Mouse (Mus musculus) midbrain, embryonic 12.5 days (tissue): ENCODE measurements around the gene Gm12355. TPM values are rescaled to one million over a fixed set of nuclear protein-coding genes. Genes with fewer than 3 reads are reported as not detected.
A peak's percentile ranks its signal among the peaks of the same experiment; 100 is the strongest.

ENCODE experiments used
- ATAC-seq: fragments of 200-750 bp; cut with Nextera tagmentation; 2 replicates; pipeline ENCODE4 v1.8.0; 2017; ENCODE audit warnings: low read depth, moderate TSS enrichment, moderate library complexity; ENCODE audit not compliant: low FRiP score
- H3K27ac ChIP-seq: fragments of 300-500 bp; sonication (generic); replicated peaks from 2 replicates; pipeline ENCODE4 v1.5.1; 2016; ENCODE audit warnings: mild to moderate bottlenecking
- H3K27me3 ChIP-seq: fragments of 300-500 bp; sonication (generic); 2 replicates; pipeline ENCODE4 v1.6.1; 2016; ENCODE audit warnings: mild to moderate bottlenecking
- H3K36me3 ChIP-seq: fragments of 300-500 bp; sonication (generic); 2 replicates; pipeline ENCODE4 v1.6.1; 2016
- H3K4me1 ChIP-seq: fragments of 300-500 bp; sonication (generic); 2 replicates; pipeline ENCODE4 v1.6.1; 2016
- H3K4me2 ChIP-seq: fragments of 300-500 bp; sonication (generic); replicated peaks from 2 replicates; pipeline ENCODE4 v1.6.1; 2016; ENCODE audit warnings: mild to moderate bottlenecking, moderate library complexity
- H3K4me3 ChIP-seq: fragments of 300-500 bp; sonication (generic); 2 replicates; pipeline ENCODE4 v1.5.1; 2016; ENCODE audit warnings: mild to moderate bottlenecking
- H3K9ac ChIP-seq: fragments of 300-500 bp; sonication (generic); replicated peaks from 2 replicates; pipeline ENCODE4 v1.6.1; 2016; ENCODE audit warnings: mild to moderate bottlenecking, moderate library complexity
- H3K9me3 ChIP-seq: fragments of 300-500 bp; sonication (generic); 2 replicates; pipeline ENCODE4 v1.6.1; 2016; ENCODE audit warnings: mild to moderate bottlenecking
- WGBS: fragments of 180-500 bp; shearing (Covaris S2); methylation state at CpG from one replicate; pipeline ENCODE4 v1.1.7; 2016; 5-methylcytosine and 5-hydroxymethylcytosine counted together
- polyA plus RNA-seq: library from polyadenylated mRNA; unstranded; fragments of >200 nt; fragmentation: Nextera tagmentation; extraction: Ambion mirVana; gene quantifications from 2 replicates; pipeline ENCODE4 v1.2.1, GENCODE M21; 2016

The Gm12355 gene
- polyA plus RNA-seq, 1 experiment from 2014 or later, result 0.68 TPM

DNA sequence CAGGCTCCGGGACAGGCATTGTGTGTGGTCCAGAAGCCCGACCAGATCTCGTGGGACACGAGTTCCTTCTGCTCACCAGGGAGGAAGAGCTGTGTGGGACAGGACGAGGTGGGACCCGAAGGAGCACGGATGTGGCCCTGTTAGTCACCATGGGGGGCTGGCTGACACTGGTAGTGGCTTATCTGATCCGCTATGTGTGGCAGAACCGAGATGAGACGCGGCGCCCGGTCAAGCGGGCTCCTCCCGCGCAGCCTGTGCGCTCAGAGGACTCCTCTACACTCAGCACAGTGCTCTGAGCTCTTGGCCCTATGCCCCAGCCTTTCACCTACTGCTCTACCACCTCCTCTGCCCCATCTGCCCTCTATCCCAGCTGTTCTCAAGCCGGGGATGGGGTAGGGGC is 26.2 kb downstream of the Gm12355 start:
- peaks cover 7% of the 10 kb centered on the region for H3K4me1 ChIP-seq
- H3K36me3 ChIP-seq, result no peaks in the 10 kb centered on the region
- ATAC-seq, result no peak
- H3K4me3 ChIP-seq, result no peak overlapping the region
- no peak overlapping the region for H3K27ac ChIP-seq
- H3K27me3 ChIP-seq, result peaks cover 41% of the 10 kb centered on the region
- no peak overlapping the region for H3K4me2 ChIP-seq
- H3K9me3 ChIP-seq, result no peaks in the 10 kb centered on the region
- WGBS, result 44% methylated on average over 18 of the region's 18 CpGs
- no peak overlapping the region for H3K9ac ChIP-seq

DNA sequence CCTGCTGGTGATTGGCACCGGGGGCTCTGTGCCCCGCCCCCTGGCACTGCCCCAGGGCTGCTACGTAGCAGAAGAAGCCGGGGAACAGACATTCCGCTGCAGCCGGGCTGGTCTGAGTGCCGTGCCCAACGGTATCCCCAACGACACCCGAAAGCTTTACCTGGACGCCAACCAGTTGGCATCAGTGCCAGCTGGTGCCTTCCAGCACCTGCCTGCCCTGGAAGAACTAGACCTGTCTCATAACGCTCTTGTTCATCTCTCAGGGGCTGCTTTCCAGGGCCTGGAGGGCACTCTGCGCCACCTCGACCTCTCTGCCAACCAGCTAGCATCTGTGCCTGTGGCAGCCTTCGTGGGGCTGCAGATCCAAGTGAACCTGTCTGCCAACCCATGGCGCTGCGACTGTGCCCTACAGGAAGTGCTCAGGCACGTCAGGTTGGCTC is 26.6 kb downstream of the Gm12355 start:
- H3K36me3 ChIP-seq, result no peaks in the 10 kb centered on the region
- H3K27ac ChIP-seq, result no peak overlapping the region
- H3K4me1 ChIP-seq, result peaks cover 7% of the 10 kb centered on the region
- peaks cover 41% of the 10 kb centered on the region for H3K27me3 ChIP-seq
- 73% methylated on average over 18 of the region's 18 CpGs for WGBS
- no peaks in the 10 kb centered on the region for H3K9me3 ChIP-seq
- H3K4me3 ChIP-seq, result no peak overlapping the region
- H3K9ac ChIP-seq, result no peak overlapping the region
- ATAC-seq, result no peak
- no peak overlapping the region for H3K4me2 ChIP-seq

DNA sequence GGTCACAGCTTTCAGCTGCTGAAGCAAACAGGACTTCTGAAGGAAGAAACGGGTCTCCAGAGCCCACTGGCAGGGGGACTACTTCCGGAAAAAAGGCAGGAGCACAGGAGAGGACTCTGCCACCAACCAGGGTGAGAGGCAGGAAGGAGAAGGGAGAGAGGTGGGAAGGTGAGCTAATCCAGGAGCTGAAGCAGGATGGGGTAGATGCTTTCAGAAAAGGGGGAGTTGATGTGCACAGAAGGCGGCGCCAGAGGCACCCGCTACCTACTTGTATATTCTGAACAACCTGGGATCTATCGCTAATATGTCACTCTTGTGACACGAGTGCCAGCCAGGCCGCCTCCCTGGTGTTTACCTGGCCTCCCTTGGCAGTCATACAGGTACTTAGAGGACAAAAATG is 27.5 kb downstream of the Gm12355 start, which contains the start of gene Lrrc3c:
Gene Lrrc3c (plus strand): TSS at position 301 of the 400 bp plus-strand sequence.
- no peaks in the 10 kb centered on the region for H3K36me3 ChIP-seq
- WGBS, result 87% methylated on average over 8 of the region's 8 CpGs
- H3K4me3 ChIP-seq, result no peak within 1 kb of the TSS
- H3K27ac ChIP-seq, result no peak within 1 kb of the TSS
- peaks cover 41% of the 10 kb centered on the region for H3K27me3 ChIP-seq
- H3K9me3 ChIP-seq, result no peaks in the 10 kb centered on the region
- H3K9ac ChIP-seq, result no peak within 1 kb of the TSS
- peaks cover 7% of the 10 kb centered on the region for H3K4me1 ChIP-seq
- H3K4me2 ChIP-seq, result no peak within 1 kb of the TSS
- ATAC-seq, result no peak

DNA sequence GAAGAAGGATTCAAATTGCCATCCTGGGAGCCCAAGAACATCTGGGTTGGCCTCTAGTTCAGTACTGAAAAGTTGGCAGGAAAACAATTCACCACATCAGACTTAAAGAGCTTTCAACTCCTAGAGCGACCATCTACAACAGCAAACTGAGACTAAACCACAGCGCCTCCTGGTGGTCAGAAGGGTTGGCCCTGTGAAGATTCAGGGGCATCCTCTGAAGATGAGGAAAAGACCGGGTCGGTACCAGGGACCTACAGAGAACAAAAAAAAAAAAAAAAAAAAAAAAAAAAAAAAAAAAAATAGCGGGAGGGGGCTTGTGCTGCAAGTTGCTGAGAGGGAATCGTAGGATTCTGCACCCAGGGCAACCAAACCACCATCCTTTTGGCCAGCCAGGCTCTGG is 28.1 kb downstream of the Gm12355 start:
- peaks cover 44% of the 10 kb centered on the region for H3K27me3 ChIP-seq
- H3K9me3 ChIP-seq, result no peaks in the 10 kb centered on the region
- no peak overlapping the region for H3K4me2 ChIP-seq
- H3K9ac ChIP-seq, result no peak overlapping the region
- H3K4me1 ChIP-seq, result peaks cover 5% of the 10 kb centered on the region
- ATAC-seq, result no peak
- no peaks in the 10 kb centered on the region for H3K36me3 ChIP-seq
- H3K4me3 ChIP-seq, result no peak overlapping the region
- WGBS, result 42% methylated on average over 5 of the region's 6 CpGs
- no peak overlapping the region for H3K27ac ChIP-seq

DNA sequence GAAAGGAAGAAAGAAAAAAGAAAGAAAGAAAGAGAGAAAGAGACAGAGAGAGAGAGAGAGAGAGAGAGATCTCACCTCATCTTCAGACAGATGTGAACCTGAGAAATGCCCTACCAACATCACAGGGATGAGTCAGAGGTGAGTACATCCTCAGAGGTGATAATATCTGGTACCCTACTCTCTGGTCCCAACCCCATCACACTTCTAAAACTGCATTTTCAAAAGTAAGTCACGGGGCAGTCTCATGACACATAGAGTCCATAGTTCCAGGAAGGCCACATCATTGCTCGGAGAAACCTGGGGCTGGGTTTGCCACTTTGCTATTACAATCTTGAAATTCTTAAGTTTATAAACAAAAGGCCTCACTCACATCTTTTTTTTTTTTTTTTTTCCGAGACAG is 29.5 kb downstream of the Gm12355 start:
- no peak overlapping the region for H3K27ac ChIP-seq
- peaks cover 49% of the 10 kb centered on the region for H3K27me3 ChIP-seq
- 87% methylated on average over 3 of the region's 3 CpGs for whole genome bisulfite sequencing
- no peak overlapping the region for H3K9ac ChIP-seq
- no peak overlapping the region for H3K4me2 ChIP-seq
- no peak for ATAC-seq
- no peaks in the 10 kb centered on the region for H3K9me3 ChIP-seq
- H3K4me1 ChIP-seq, result no peaks in the 10 kb centered on the region
- no peaks in the 10 kb centered on the region for H3K36me3 ChIP-seq
- no peak overlapping the region for H3K4me3 ChIP-seq

DNA sequence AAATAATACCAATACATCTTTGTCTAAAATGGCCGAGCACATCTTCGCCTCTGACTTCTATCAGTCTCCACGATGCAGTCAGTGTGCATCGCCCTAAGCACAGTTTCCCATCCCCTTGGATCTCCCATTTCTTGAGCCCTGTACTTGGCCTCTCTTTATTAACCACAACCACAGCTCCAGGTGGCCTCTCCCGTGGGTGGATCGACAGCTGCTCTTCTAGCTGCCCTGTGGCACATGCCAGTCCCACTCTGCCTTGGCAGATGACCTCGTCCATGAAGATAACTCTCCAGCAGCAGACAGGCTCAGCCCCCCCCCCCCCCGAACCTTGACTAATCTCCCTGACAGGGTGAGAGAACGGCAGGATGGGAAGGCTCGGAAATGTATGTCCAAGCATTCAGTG is 30.0 kb downstream of the Gm12355 start:
- WGBS, result 76% methylated on average over 10 of the region's 10 CpGs
- Histone ChIP-seq H3K4me3 (no peak overlapping the region), H3K27ac (no peak overlapping the region), H3K27me3 (peaks cover 44% of the 10 kb centered on the region), H3K4me2 (no peak overlapping the region), H3K9me3 (no peaks in the 10 kb centered on the region), H3K9ac (no peak overlapping the region), H3K36me3 (no peaks in the 10 kb centered on the region), H3K4me1 (no peaks in the 10 kb centered on the region)
- no peak for ATAC-seq

DNA sequence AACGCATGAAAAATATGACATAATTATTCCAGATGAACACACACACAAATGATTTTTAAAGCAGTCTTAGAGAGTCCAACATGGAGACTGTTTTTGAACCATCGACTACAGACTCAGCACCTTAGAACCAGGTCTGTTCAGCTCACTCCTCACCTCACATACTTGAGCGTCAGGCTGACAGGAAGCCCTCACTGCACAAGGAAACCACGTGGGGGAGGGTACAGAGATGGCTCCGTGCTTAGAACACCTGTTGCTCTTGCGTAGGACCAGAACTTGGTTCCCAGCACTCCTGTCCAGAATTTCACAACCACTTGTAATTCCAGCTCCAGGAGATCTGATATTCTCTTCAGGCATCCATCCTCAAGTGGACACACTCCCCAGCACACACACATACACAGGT is 30.4 kb downstream of the Gm12355 start:
- 78% methylated on average over 6 of the region's 6 CpGs for WGBS
- no peak overlapping the region for H3K9ac ChIP-seq
- H3K36me3 ChIP-seq, result no peaks in the 10 kb centered on the region
- H3K9me3 ChIP-seq, result no peaks in the 10 kb centered on the region
- no peak overlapping the region for H3K27ac ChIP-seq
- H3K4me1 ChIP-seq, result no peaks in the 10 kb centered on the region
- peaks cover 40% of the 10 kb centered on the region for H3K27me3 ChIP-seq
- no peak overlapping the region for H3K4me3 ChIP-seq
- no peak for ATAC-seq
- no peak overlapping the region for H3K4me2 ChIP-seq

DNA sequence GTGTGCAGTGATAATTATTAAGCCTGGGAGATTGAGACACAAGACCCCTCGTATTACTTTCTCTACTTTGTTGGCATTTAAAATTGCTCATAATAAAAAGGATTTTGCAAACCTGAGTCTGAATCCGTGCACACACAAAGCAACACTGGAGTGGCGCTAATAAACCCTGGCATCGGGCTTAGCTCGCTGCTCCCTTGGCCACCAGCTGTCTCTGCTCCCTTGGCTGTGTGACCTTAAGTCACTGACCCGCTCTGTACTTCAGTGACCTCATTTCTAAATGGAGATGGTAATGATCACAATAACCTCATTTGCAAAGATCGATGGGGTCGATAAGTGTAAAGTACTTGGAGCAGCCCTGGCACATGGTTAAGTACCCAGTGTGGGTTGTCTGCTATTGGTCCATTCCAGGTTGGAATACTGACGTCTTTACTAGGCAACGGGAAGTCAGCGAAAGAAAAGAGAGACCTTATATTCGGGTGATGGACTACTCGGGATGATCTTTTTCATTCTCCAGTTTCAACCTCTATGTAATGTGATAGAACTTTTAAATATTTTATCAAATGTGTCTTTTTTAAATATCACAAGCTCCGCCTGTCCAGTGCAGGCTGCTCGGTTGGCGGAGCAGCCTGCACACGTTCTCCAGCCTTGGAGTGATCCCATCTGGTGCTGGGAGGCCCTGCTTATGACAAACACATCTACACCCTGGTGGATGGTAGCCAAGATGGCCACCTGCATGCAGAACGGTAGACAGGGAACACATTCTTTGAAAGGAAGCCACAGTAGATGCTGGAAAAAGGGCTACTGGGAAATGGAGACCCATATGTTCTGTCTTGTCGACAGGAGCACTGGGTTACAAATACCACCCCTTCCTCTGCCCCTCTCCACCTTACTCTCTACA is 34.7 kb downstream of the Gm12355 start:
- WGBS, result 74% methylated on average over 19 of the region's 19 CpGs
- no peaks in the 10 kb centered on the region for H3K9me3 ChIP-seq
- ATAC-seq, result no peak

DNA sequence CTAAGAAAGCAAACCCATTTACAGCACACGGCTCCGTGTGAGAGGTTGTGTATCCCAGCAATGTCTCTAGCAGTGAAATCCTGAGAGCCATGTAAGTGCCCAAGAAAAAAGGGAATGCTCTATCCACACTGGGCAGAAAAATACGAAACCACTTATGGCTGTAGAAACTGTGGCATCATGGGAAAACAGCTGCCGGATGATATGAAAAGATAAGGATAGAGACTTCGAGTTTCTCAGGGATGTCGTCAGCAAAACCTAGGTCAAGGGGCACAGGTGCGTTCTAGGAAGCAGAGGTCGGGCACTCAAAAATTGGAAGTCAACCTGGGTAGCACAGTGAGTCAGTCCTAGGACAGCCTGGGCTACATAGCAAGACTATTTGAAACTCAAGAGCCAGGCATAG is 36.2 kb downstream of the Gm12355 start:
- 88% methylated on average over 8 of the region's 8 CpGs for WGBS

More for the DNA sequence above, 34.7 kb downstream of the Gm12355 start:
- no peak overlapping the region for H3K27ac ChIP-seq
- no peak overlapping the region for H3K9ac ChIP-seq
- H3K4me3 ChIP-seq, result no peak overlapping the region
- peaks cover 22% of the 10 kb centered on the region; the same call in 1 of the 2 replicates for H3K27me3 ChIP-seq
- peaks cover 22% of the 10 kb centered on the region for H3K4me1 ChIP-seq
- no peak overlapping the region for H3K4me2 ChIP-seq
- no peaks in the 10 kb centered on the region for H3K36me3 ChIP-seq

DNA sequence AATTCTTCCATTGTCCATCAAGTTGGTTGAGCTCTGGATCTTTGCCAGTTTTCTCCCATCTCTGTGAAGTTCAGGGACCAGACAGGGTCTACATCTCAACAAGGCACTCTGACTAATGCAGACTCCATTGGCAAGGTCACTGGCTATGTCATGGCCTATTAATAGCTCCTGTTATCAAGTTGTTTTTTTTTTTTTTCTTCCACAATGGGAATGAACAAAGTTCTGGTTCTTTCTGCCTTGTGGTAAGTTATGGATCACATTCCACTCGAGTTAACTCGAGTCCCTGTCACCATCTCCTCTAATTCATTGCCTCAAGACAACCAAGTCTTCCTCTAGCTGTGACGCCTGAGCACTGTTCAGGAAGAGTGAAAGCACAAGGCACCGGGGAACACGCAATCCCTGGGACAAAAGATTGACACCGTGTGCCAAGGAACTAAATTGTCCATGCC is 36.6 kb downstream of the Gm12355 start:
- Histone ChIP-seq H3K4me2 (no peak overlapping the region), H3K36me3 (0 out of 2 replicates have a peak, but pooled peaks cover 3% of the 10 kb centered on the region), H3K9me3 (no peaks in the 10 kb centered on the region), H3K27me3 (peaks cover 22% of the 10 kb centered on the region; the same call in 1 of the 2 replicates), H3K27ac (no peak overlapping the region), H3K9ac (no peak overlapping the region), H3K4me1 (peaks cover 33% of the 10 kb centered on the region), H3K4me3 (no peak overlapping the region)
- ATAC-seq, result no peak
- WGBS, result 72% methylated on average over 6 of the region's 6 CpGs

More for the DNA sequence above, 36.2 kb downstream of the Gm12355 start:
- H3K27ac ChIP-seq, result no peak overlapping the region
- no peak overlapping the region for H3K9ac ChIP-seq
- peaks cover 33% of the 10 kb centered on the region for H3K4me1 ChIP-seq
- no peaks in the 10 kb centered on the region for H3K9me3 ChIP-seq
- H3K4me3 ChIP-seq, result no peak overlapping the region
- H3K36me3 ChIP-seq, result no peaks in the 10 kb centered on the region
- no peak overlapping the region for H3K4me2 ChIP-seq
- no peak for ATAC-seq
- peaks cover 22% of the 10 kb centered on the region; the same call in 1 of the 2 replicates for H3K27me3 ChIP-seq

DNA sequence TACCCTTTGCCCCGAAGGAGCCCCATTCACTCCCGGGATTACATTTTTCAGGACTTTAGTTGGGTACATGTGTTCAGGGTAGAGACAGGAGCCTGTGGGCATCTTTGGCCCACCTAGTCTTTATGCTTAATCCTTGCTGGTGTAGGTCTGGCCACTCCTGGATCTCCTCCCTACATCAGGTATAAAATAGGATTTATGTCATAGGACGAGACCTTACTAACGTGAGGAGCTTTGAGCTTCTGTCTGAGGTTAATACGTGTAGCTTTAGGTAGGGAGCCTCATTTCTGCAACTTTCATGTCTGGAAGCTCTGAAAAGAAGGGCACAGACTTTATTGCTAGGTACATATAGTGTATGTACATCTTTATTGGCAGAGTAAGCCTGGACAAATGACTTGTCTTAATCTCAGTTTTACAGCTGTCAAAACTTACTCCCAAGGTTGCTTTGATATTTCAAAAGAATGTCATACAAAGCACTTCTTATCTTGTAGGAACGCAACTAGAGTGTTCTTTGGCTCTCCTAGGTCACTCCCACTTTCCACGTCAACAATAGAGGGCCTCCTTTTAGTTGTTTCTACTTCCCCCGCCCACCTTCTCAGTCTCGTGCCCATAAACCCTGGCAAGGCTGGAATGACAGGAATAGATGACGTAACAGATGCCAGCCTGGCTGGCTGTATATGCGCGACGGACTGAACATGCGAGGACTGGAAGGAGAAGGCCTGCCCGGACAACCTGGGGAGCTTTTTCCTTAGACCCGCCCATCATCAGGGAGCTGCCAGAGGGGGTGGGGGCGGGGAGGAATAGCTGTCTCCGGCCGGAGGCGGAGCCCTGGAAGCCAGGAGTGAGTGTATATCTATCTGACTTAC is 37.5 kb downstream of the Gm12355 start:
- H3K36me3 ChIP-seq, result peaks cover 11% of the 10 kb centered on the region
- 6% methylated on average over 20 of the region's 20 CpGs for WGBS
- peak overlapping the region; percentile 93 for H3K9ac ChIP-seq
- no peaks in the 10 kb centered on the region for H3K9me3 ChIP-seq
- H3K4me3 ChIP-seq, result peak overlapping the region; percentile 91
- peak overlapping the region; percentile 85 for H3K4me2 ChIP-seq
- H3K27me3 ChIP-seq, result peaks cover 22% of the 10 kb centered on the region; the same call in 1 of the 2 replicates
- peak; percentile 31; the same call in 1 of the 2 replicates for ATAC-seq
- H3K27ac ChIP-seq, result peak overlapping the region; percentile 90
- H3K4me1 ChIP-seq, result peaks cover 33% of the 10 kb centered on the region
